Mouse (Mus musculus) adrenal gland, adult 10 weeks (tissue): ENCODE measurements around the gene Fzd7. TPM values are rescaled to one million over a fixed set of nuclear protein-coding genes. Genes with fewer than 3 reads are reported as not detected.

Experiments used
- polyA plus RNA-seq: library from polyadenylated mRNA; stranded (reverse); fragments of 350-450 nt; fragmentation: Illumina TruSeq; extraction: RNeasy Lipid Tissue Mini Kit (QIAGEN cat#74804); gene quantifications from one replicate; pipeline ENCODE4 v1.2.3, GENCODE M21; 2014; ENCODE audit warnings: low read depth, low replicate concordance

Fzd7 gene
- polyA plus RNA-seq = 22.5 TPM

DNA sequence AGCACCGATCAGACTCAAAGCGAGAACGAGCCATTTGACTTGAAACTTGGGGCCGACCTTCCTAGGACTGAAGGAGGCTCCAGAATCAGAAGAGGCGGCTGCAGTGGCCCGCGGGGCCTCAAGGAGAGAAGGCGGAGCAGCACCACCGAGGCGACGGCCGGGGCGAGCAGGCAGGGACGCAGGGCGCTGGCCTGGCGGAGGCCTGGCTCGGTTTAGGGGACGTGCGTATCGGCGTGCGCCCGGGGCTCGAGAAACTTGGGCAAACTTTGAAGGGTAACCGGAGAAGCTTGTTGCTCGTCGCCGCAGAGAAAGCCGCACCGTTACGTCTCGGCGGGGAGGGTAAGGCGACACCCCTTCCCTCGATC, at the start of gene Fzd7:
Gene Fzd7, plus strand, starts transcription at position 94 of the 365 bp plus-strand sequence.

DNA sequence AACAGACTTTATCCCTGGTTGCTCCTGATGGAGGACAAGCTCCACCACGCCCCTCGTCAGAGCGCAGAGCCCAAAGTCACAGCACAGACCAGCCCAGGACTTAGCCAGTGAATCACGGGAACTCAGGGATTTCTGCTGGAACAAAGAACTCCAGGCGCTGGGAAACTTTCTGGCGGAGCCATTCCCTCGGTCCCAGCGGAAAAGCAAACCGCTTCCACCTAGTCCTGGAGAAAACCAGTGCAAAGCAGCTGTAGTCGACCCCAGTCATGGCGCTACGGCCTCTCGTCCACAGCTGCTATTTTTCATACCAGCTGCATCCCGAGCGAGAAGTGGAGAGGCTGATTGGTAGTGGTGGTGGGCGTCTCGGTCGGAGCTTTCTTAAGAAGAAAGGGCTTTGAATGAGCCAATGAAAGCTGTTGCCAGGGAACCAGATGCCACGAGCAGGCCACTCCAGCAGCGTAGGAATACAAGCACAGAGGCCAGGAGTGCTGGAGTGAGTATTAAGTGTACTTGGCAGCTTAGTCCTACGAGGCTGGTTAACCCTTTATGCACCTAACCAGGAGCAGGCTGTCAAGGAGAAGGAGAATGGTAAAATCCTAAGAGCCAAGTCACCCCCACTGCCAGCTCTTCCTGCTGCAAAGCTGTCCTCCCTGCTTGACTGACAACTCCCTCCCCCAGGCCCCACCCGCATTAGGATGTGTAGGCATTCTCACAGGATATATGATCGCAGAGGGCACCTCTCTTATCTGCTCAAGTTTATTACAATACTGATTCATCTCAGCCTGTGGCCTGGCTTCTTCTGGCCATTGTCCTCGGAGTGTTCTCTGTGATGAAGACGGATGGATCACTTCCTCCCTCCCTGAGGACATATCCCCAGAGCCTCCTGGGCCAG, 34.0 kb downstream of the Fzd7 start, which contains the start of gene Gm973:
Gene Gm973, plus strand, starts transcription at position 239 of the 892 bp plus-strand sequence.

Other genes starting within 250 kb of the Fzd7 start
- 6.2 TPM for gene Als2, start 245.2 kb upstream of the Fzd7 start, polyA plus RNA-seq
- gene Cdk15, start 225.5 kb upstream of the Fzd7 start, polyA plus RNA-seq = not detected
- gene Gm973, start 33.8 kb downstream of the Fzd7 start, polyA plus RNA-seq = 22.8 TPM
- 827 TPM for gene Sumo1, start 188.4 kb downstream of the Fzd7 start, polyA plus RNA-seq
- gene Nop58, start 202.5 kb downstream of the Fzd7 start, polyA plus RNA-seq = 446 TPM